Mouse (Mus musculus) CD4-positive, CD25-positive, alpha-beta regulatory T cell, adult 2 months (primary cell): Measurements from ENCODE around the gene Traf7.

Experiments used
- DNase-seq: peaks from one replicate; pipeline ENCODE4 v3.0.0-alpha.2; 2012; ENCODE audit warnings: low read depth, low spot score

The Traf7 gene

GRCm38 (mm10) chr17:24507129-24507664, 20.5 kb downstream of the Traf7 start:
- DNase-seq, result no peak

GRCm38 (mm10) chr17:24506332-24507070, 21.2 kb downstream of the Traf7 start:
- DNase-seq, result no peak

- DNase-seq, result no peak
Measured at GRCm38 (mm10) chr17:24505286-24505955, 22.3 kb downstream of the Traf7 start.

- no peak for DNase-seq
Measured at GRCm38 (mm10) chr17:24504085-24504484, 23.7 kb downstream of the Traf7 start.

- DNase-seq, result peak; percentile 29
Measured at GRCm38 (mm10) chr17:24502208-24502607, 25.5 kb downstream of the Traf7 start.

GRCm38 (mm10) chr17:24496026-24496425, 31.7 kb downstream of the Traf7 start:
- no peak for DNase-seq

GRCm38 (mm10) chr17:24495443-24495842, 32.3 kb downstream of the Traf7 start:
- DNase-seq, result no peak

GRCm38 (mm10) chr17:24494627-24495335, 33.0 kb downstream of the Traf7 start:
- DNase-seq, result peak; percentile 72

GRCm38 (mm10) chr17:24490399-24490798, 37.3 kb downstream of the Traf7 start:
- no peak for DNase-seq

- no peak for DNase-seq
Measured at GRCm38 (mm10) chr17:24489265-24490030, 38.3 kb downstream of the Traf7 start.

- DNase-seq, result peak; percentile 57
Measured at GRCm38 (mm10) chr17:24488662-24489264, 39.0 kb downstream of the Traf7 start.

- peak; percentile 35 for DNase-seq
Measured at GRCm38 (mm10) chr17:24488186-24488661, 39.5 kb downstream of the Traf7 start, which contains the start of gene Caskin1. TSS of gene Caskin1 (plus strand) at chr17:24488601.

GRCm38 (mm10) chr17:24485090-24485860, 42.5 kb downstream of the Traf7 start:
- DNase-seq, result peak; percentile 29

GRCm38 (mm10) chr17:24483495-24483894, 44.2 kb downstream of the Traf7 start:
- DNase-seq, result no peak

GRCm38 (mm10) chr17:24481027-24481815, 46.5 kb downstream of the Traf7 start:
- DNase-seq, result no peak

- DNase-seq, result no peak
Measured at GRCm38 (mm10) chr17:24480201-24480826, 47.4 kb downstream of the Traf7 start.

- DNase-seq, result no peak
Measured at GRCm38 (mm10) chr17:24479431-24479830, 48.3 kb downstream of the Traf7 start.

GRCm38 (mm10) chr17:24478663-24479380, 48.9 kb downstream of the Traf7 start, which contains the start of gene Mlst8:
TSS of gene Mlst8 (minus strand) at chr17:24479078.
- peak; percentile 98 for DNase-seq
